Mouse (Mus musculus) cerebellum, adult 2 months (tissue): ENCODE measurements at regions not wholly inside any gene's neighbourhood (a gene's known extent, or its start where the extent isn't known, plus 50 kb on each side); places are given as distances from the start of the nearest gene placed in this dataset.

Source experiments
- CTCF ChIP-seq: fragments of 200-500 bp; IDR thresholded peaks from 2 replicates; pipeline ENCODE4 v1.5.1; 2011; ENCODE audit warnings: low read depth, mild to moderate bottlenecking, control low read depth, low read length, moderate library complexity, borderline replicate concordance; ENCODE audit not compliant: insufficient read depth
- POLR2A ChIP-seq: fragments of 200-500 bp; IDR thresholded peaks from 2 replicates; pipeline ENCODE4 v1.6.1; 2011; ENCODE audit warnings: low read length, control low read depth, borderline replicate concordance; ENCODE audit not compliant: insufficient read depth

GRCm38 (mm10) chr13:99058131-99058970 is 74.0 kb upstream of the 1700024P04Rik start:
- TF ChIP-seq CTCF, result no peak
- TF ChIP-seq POLR2A, result no peak
